Mouse (Mus musculus): ENCODE data around the gene Specc1. TPM values are rescaled to one million over a fixed set of nuclear protein-coding genes. Genes with fewer than 3 reads are reported as not detected.

The Specc1 gene
- polyA plus RNA-seq, 2 experiments, result 8.7 to 8.9 TPM

- Histone ChIP-seq H3K9me3 (ENCODE audit: control insufficient read depth, low read length) (no peaks in the 10 kb centered on the region), H3K36me3 (ENCODE audit: control insufficient read depth, insufficient read depth, low read length) (no peaks in the 10 kb centered on the region; the same call in 1 of the 2 replicates), H3K9ac (ENCODE audit: low read depth, low read length, severe bottlenecking) (peak within 1 kb of the TSS; percentile 91), H3K4me1 (ENCODE audit: control insufficient read depth, insufficient read depth, low read length) (peaks cover 6% of the 10 kb centered on the region), H3K27ac (replicated peaks; ENCODE audit: low read depth, low read length) (peak within 1 kb of the TSS; percentile 89), H3K4me2 (replicated peaks; ENCODE audit: low read depth, low read length, severe bottlenecking) (peak within 1 kb of the TSS; percentile 61), H3K27me3 (ENCODE audit: control insufficient read depth, insufficient read depth, low read length) (no peaks in the 10 kb centered on the region), H3K4me3 (replicated peaks; ENCODE audit: low read length) (peak within 1 kb of the TSS; percentile 87)
- DNase-seq (ENCODE audit: low spot score) (peak; percentile 93), ATAC-seq (ENCODE audit: low FRiP score, low read depth) (peak; percentile 94)
- WGBS, result 1% methylated on average over 17 of the region's 43 CpGs
- peak; percentile 44; the same call in 1 of the 2 replicates for TF ChIP-seq POLR2A (IDR thresholded peaks at IDR 0.05; ENCODE audit: borderline replicate concordance, extremely low read depth, insufficient read depth, insufficient read length)
These were observed 26.5 kb upstream of the Specc1 start, which contains the start of gene Akap10 for GRCm38 (mm10) chr11:61930098-61930517. Gene Akap10, minus strand, starts transcription at chr11:61930252.

GRCm38 (mm10) chr11:61930640-61931586 is 25.6 kb upstream of the Specc1 start:
- 21% methylated on average over 11 of the region's 11 CpGs for WGBS
- H3K9ac ChIP-seq (ENCODE audit: low read depth, low read length, severe bottlenecking), result peak overlapping the region; percentile 91
- no peaks in the 10 kb centered on the region for H3K27me3 ChIP-seq (ENCODE audit: control insufficient read depth, insufficient read depth, low read length)
- no peaks in the 10 kb centered on the region for H3K9me3 ChIP-seq (ENCODE audit: control insufficient read depth, low read length)
- peak overlapping the region; percentile 61 for H3K4me2 ChIP-seq (replicated peaks; ENCODE audit: low read depth, low read length, severe bottlenecking)
- H3K27ac ChIP-seq (replicated peaks; ENCODE audit: low read depth, low read length), result peak overlapping the region; percentile 89
- no peak for ATAC-seq (ENCODE audit: low FRiP score, low read depth)
- DNase-seq (ENCODE audit: low spot score), result no peak
- peaks cover 6% of the 10 kb centered on the region for H3K4me1 ChIP-seq (ENCODE audit: control insufficient read depth, insufficient read depth, low read length)
- peak overlapping the region; percentile 87 for H3K4me3 ChIP-seq (replicated peaks; ENCODE audit: low read length)
- TF ChIP-seq POLR2A (IDR thresholded peaks at IDR 0.05; ENCODE audit: borderline replicate concordance, extremely low read depth, insufficient read depth, insufficient read length), result no peak
- H3K36me3 ChIP-seq (ENCODE audit: control insufficient read depth, insufficient read depth, low read length), result no peaks in the 10 kb centered on the region; the same call in 1 of the 2 replicates

GRCm38 (mm10) chr11:61937761-61938160 is 18.8 kb upstream of the Specc1 start:
- 81% methylated on average over 1 of the region's 1 CpGs for WGBS
- no peak for ATAC-seq (ENCODE audit: low FRiP score, low read depth)
- H3K4me1 ChIP-seq (ENCODE audit: control insufficient read depth, insufficient read depth, low read length), result no peaks in the 10 kb centered on the region
- TF ChIP-seq POLR2A (IDR thresholded peaks at IDR 0.05; ENCODE audit: borderline replicate concordance, extremely low read depth, insufficient read depth, insufficient read length), result no peak
- H3K4me2 ChIP-seq (replicated peaks; ENCODE audit: low read depth, low read length, severe bottlenecking), result no peak overlapping the region
- H3K36me3 ChIP-seq (ENCODE audit: control insufficient read depth, insufficient read depth, low read length), result no peaks in the 10 kb centered on the region
- no peaks in the 10 kb centered on the region for H3K27me3 ChIP-seq (ENCODE audit: control insufficient read depth, insufficient read depth, low read length)
- no peak overlapping the region for H3K9ac ChIP-seq (ENCODE audit: low read depth, low read length, severe bottlenecking)
- no peak overlapping the region for H3K4me3 ChIP-seq (replicated peaks; ENCODE audit: low read length)
- DNase-seq (ENCODE audit: low spot score), result no peak
- H3K27ac ChIP-seq (replicated peaks; ENCODE audit: low read depth, low read length), result no peak overlapping the region
- no peaks in the 10 kb centered on the region for H3K9me3 ChIP-seq (ENCODE audit: control insufficient read depth, low read length)

GRCm38 (mm10) chr11:61942903-61943302 is 13.7 kb upstream of the Specc1 start:
- DNase-seq (ENCODE audit: low spot score), result no peak
- H3K4me1 ChIP-seq (ENCODE audit: control insufficient read depth, insufficient read depth, low read length), result no peaks in the 10 kb centered on the region
- H3K27ac ChIP-seq (replicated peaks; ENCODE audit: low read depth, low read length), result no peak overlapping the region
- no peak overlapping the region for H3K4me2 ChIP-seq (replicated peaks; ENCODE audit: low read depth, low read length, severe bottlenecking)
- no peaks in the 10 kb centered on the region for H3K36me3 ChIP-seq (ENCODE audit: control insufficient read depth, insufficient read depth, low read length)
- no peaks in the 10 kb centered on the region for H3K27me3 ChIP-seq (ENCODE audit: control insufficient read depth, insufficient read depth, low read length)
- H3K9ac ChIP-seq (ENCODE audit: low read depth, low read length, severe bottlenecking), result no peak overlapping the region
- no peak overlapping the region for H3K4me3 ChIP-seq (replicated peaks; ENCODE audit: low read length)
- TF ChIP-seq POLR2A (IDR thresholded peaks at IDR 0.05; ENCODE audit: borderline replicate concordance, extremely low read depth, insufficient read depth, insufficient read length), result no peak
- 92% methylated on average over 2 of the region's 2 CpGs for WGBS
- no peaks in the 10 kb centered on the region for H3K9me3 ChIP-seq (ENCODE audit: control insufficient read depth, low read length)
- no peak for ATAC-seq (ENCODE audit: low FRiP score, low read depth)

- no peak for DNase-seq (ENCODE audit: low spot score)
- Histone ChIP-seq H3K4me3 (replicated peaks; ENCODE audit: low read length) (no peak overlapping the region), H3K9me3 (ENCODE audit: control insufficient read depth, low read length) (no peaks in the 10 kb centered on the region), H3K4me1 (ENCODE audit: control insufficient read depth, insufficient read depth, low read length) (no peaks in the 10 kb centered on the region), H3K27ac (replicated peaks; ENCODE audit: low read depth, low read length) (no peak overlapping the region), H3K36me3 (ENCODE audit: control insufficient read depth, insufficient read depth, low read length) (no peaks in the 10 kb centered on the region), H3K4me2 (replicated peaks; ENCODE audit: low read depth, low read length, severe bottlenecking) (no peak overlapping the region), H3K9ac (ENCODE audit: low read depth, low read length, severe bottlenecking) (no peak overlapping the region), H3K27me3 (ENCODE audit: control insufficient read depth, insufficient read depth, low read length) (no peaks in the 10 kb centered on the region)
- WGBS, result 79% methylated on average over 9 of the region's 9 CpGs
- no peak for TF ChIP-seq POLR2A (IDR thresholded peaks at IDR 0.05; ENCODE audit: borderline replicate concordance, extremely low read depth, insufficient read depth, insufficient read length)
- ATAC-seq (ENCODE audit: low FRiP score, low read depth), result no peak
These were observed 12.1 kb upstream of the Specc1 start for GRCm38 (mm10) chr11:61944417-61944816.

Data from limb, embryonic 14.5 days (tissue).